Mouse (Mus musculus): ENCODE results near the gene Rassf5.

GRCm38 (mm10) chr1:131278606-131279455, 33.8 kb upstream of the Rassf5 start:
- TF ChIP-seq USF1 (IDR thresholded peaks at IDR 0.05; ENCODE audit: low read depth): no peak
- TF ChIP-seq E2F4 (IDR thresholded peaks at IDR 0.05; ENCODE audit: insufficient read depth): no peak
- TF ChIP-seq MAX (IDR thresholded peaks at IDR 0.05; ENCODE audit: low read depth): no peak
